Mouse (Mus musculus) skeletal muscle tissue, postnatal 0 days (tissue): Measurements from ENCODE around the gene Syngap1. TPM values are rescaled to one million over a fixed set of nuclear protein-coding genes. Genes with fewer than 3 reads are reported as not detected.

ENCODE experiments used
- microRNA-seq, 2 experiments: library from miRNA; unstranded; fragments of <30 nt; microRNA quantifications; one replicate each; pipeline ENCODE4; 2016
- polyA plus RNA-seq: library from polyadenylated mRNA; unstranded; fragments of >200 nt; fragmentation: Nextera tagmentation; extraction: Ambion mirVana; gene quantifications from 2 replicates; pipeline ENCODE4 v1.2.1, GENCODE M21; 2015

Syngap1 gene
- 0.42 and 0.84 TPM in 2 replicates for polyA plus RNA-seq

DNA sequence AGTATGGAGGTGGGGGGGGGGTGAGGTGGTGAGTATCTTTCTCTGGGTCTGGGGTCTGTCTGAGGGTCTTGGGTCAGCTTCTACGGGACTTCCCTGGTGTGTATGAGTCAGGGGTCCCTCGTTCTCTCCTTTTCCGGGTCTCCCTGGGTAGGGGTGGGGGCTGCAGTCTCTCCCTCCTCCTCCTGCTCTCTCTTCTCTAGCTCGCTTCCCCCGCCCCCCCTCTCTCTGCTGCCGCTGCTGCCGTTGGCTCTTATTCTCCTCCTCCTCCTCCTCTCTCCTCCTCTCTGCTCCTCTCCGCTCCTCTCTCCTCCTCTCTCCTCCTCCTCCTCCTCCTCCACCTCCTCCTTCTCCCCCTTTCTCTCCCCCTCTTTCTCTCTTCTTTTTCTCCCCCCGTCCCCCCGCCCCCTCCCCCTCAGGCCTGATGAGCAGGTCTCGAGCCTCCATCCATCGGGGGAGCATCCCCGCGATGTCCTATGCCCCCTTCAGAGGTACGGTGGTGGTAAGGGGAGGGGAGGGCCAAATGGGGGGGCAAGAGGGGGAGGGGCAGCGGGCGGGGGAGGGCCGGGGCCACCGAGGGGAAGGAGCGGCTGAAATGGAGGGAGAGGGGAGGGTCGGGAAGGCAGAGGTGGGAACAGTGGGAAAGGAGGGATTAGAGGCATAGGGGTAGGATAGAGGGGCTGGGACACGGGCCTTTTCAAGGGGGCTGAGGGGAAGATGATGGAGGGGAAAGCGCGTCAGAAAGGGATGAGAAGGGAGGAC, at the start of gene Syngap1:
TSS of gene Syngap1 (plus strand) at position 223 of the 759 bp plus-strand sequence.

DNA sequence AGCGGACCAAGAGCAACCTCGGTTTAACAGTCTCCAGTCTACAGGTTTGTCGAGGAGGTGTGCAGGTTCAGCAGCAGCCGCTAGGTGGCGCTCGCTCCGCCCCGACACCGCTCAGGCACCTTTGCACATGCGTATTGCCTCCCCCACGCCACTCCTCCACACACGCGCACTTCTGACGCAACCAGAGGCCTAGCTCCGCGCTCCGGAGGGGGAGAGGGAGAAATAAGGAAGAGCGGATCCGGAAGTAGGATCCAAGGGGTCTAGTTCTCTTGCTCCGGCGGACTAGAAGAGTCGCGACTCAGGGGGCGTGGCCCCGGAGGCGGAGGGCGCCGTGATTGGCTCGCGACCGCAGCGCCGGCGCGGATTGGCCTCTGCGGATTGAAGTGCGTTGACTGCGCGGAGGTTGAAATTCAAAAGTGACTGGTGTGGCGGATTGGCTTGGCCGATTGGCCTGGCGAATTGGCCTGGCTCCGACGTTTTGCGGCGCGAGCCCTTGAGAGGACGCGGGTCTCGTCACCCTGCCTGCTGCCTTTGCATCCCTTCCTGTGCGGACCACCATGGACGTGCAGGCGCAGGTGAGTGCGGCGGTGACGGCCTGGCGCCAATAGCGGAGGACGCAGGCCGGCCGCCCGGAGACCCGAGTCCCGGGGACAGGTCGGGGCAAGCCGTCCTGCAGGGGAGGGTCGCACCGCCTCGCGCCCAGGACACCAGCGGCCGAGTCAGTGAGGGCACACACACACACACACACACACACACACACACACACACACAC, 24.2 kb upstream of the Syngap1 start, which contains the start of gene Kifc5b:
TSS of gene Kifc5b (plus strand) at position 381 of the 772 bp plus-strand sequence.

DNA sequence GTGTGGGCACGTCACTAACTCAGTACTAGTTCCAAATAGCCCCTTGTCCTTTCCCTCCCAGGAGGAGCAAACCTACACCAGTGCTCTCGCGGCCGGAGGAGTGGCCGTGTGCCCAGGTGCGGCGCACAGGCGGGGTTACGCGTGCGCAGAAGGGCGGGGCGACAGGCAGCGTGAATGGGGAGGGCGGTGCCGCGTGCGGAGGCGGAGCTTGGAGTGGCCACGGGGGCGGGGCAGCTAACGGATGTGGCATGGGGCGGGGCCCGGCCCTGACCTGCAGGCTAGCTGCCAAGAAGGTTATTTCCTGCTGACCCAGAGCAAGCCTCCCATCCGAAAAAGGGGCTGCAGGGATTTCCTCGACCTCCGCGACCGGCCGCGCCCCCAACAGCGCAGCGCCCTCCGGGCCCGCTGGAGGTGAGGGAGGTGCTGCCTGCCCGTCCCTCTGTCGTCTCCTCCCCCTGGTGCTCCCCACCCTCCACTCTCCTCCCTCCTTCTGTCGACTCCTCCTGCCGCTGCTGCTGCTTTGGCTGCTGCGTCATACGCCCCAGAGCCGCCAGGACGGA, 8.1 kb upstream of the Syngap1 start, which contains the start of gene Phf1:
TSS of gene Phf1 (plus strand) at position 214 of the 560 bp plus-strand sequence.

DNA sequence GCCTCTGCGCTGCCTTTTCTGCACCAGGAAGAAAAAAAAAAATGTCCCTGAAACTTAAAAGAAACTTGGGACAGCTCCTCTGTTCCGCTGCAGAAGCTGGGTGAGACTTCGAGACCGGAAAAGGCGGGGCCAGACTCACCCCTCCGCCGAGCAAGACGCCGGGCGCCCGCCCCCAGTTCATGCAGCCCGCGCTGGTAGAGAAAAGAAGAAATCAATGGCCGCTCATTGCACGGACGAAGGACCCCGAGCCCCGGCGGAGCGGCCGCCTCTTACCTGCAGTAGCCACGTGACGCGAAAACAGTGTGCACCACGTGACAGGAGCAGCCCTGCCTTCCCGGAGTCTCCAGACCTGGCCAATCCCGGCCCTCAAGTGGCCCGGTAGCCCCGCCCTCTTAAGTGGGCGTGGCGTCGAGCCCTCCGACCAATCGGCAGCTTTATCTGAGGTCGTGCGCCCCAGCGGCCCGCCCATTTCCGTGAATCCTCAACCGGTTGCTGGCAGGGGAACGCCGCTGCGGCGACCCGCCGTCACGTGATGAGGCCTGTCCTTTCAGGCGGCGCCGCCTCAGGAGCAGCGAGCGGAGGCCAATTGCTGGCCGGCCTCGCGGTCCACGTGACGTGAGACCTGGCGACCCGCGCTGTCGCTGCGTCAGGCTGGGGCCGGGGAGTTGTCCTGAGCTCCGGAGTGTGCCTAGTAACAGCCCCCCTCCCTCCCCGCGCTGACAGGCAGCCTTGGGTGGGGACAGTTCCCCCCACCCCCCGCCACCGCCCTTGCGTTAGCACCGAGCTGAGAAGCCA, 1.7 kb upstream of the Syngap1 start, which contains the start of gene Cuta:
TSS of gene Cuta (minus strand) at position 392 of the 795 bp plus-strand sequence.

GRCm38 (mm10) chr17:26972703-26973574, 31.9 kb downstream of the Syngap1 start, which contains the start of gene Zbtb9:
Zbtb9 (plus strand) TSS chr17:26973167.

Small RNA genes lying within 50 kb of the gene (microRNA-seq; reads per million reads assigned to microRNA genes)
- gene Gm27775: 0 reads per million in 2 experiments
- gene Mir3083: 0.30 to 0.42 reads per million in 2 experiments
- gene Mir6968: 0.61 to 1.1 reads per million in 2 experiments

Other genes starting within 250 kb of the Syngap1 start
- gene Crebrf, start 225.6 kb upstream of the Syngap1 start, polyA plus RNA-seq: 5.7 and 6.5 TPM in 2 replicates
- 34.3 and 36.4 TPM in 2 replicates for gene Bnip1, start 160.2 kb upstream of the Syngap1 start, polyA plus RNA-seq
- gene Nkx2-5, start 96.2 kb upstream of the Syngap1 start, polyA plus RNA-seq: not detected in 2 replicates
- gene Kifc5b, start 24.2 kb upstream of the Syngap1 start, polyA plus RNA-seq: 1.1 and 1.4 TPM in 2 replicates
- gene Phf1, start 8.2 kb upstream of the Syngap1 start, polyA plus RNA-seq: 5.7 and 6.1 TPM in 2 replicates
- gene Cuta, start 1.7 kb upstream of the Syngap1 start, polyA plus RNA-seq: 127 and 139 TPM in 2 replicates
- 3.6 and 5.1 TPM in 2 replicates for gene Zbtb9, start 31.9 kb downstream of the Syngap1 start, polyA plus RNA-seq
- 2.6 and 2.7 TPM in 2 replicates for gene Bak1, start 87.8 kb downstream of the Syngap1 start, polyA plus RNA-seq
- 1.1 TPM in 2 replicates for gene Itpr3, start 116.1 kb downstream of the Syngap1 start, polyA plus RNA-seq
- gene Uqcc2, start 192.7 kb downstream of the Syngap1 start, polyA plus RNA-seq: 390 and 413 TPM in 2 replicates
- gene Ip6k3, start 226.5 kb downstream of the Syngap1 start, polyA plus RNA-seq: 33.5 and 35.6 TPM in 2 replicates